Mouse (Mus musculus): ENCODE measurements around the gene Bdh2.

DNA sequence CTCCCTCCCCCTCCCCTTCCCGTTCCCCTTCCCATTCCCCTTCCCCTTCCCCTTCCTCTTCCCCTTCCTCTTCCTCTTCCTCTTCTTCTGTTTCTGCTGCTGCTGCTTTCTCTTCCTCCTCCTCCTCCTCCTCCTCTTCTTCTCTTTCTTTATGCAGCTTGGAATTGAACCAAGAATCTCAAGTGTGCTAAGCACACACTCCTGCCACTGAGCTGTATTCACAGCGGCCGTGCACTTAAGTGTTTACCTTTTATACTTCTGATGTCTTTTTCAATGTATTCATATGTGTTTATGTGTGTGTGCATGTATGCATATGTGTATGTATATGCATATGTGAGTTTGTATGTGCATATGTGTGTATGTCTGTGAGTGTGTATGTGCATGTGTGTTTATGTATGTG is 4.8 kb downstream of the Bdh2 start:
- no peak for TF ChIP-seq POLR2A (IDR thresholded peaks at IDR 0.05; ENCODE audit: insufficient read depth, low read depth, low read length)
- TF ChIP-seq CTCF (IDR thresholded peaks at IDR 0.05; ENCODE audit: insufficient read depth, low read depth, low read length), result no peak
